Mouse (Mus musculus) adrenal gland, postnatal 14 days (tissue): ENCODE data around the gene Mtrex. TPM values are rescaled to one million over a fixed set of nuclear protein-coding genes. Genes with fewer than 3 reads are reported as not detected.
A peak's percentile ranks its signal among the peaks of the same experiment; 100 is the strongest.

Experiments
- DNase-seq: peaks from one replicate; pipeline ENCODE4 v3.0.0; 2021; ENCODE audit warnings: mixed read lengths
- long read RNA-seq, 2 experiments: library from polyadenylated mRNA; stranded (forward); transcript quantifications; one replicate each; pipeline ENCODE4 v2.0.0; 2021
- total RNA-seq: library from RNA; stranded (reverse); gene quantifications from 2 replicates; pipeline ENCODE4 v1.2.3, GENCODE M21; 2021

Mtrex gene
- 39.6 and 45.3 TPM in 2 replicates for total RNA-seq
- long read RNA-seq, experiment 1, transcript Mtrex-201 (27 exons, 3,689 nt), result major isoform, 35 of 39 reads
- long read RNA-seq, experiment 1, partial matches to known transcripts, result 2 of 39 reads
- long read RNA-seq, experiment 1, other reads (novel, unspliced or antisense), result 2 of 39 reads
- long read RNA-seq, experiment 2, transcript Mtrex-201 (27 exons, 3,689 nt), result major isoform, 30 of 33 reads
- long read RNA-seq, experiment 2, partial matches to known transcripts, result 2 of 33 reads
- long read RNA-seq, experiment 2, other reads (novel, unspliced or antisense), result 1 of 33 reads

GRCm38 (mm10) chr13:112927287-112928001, at the start of gene Mtrex, which contains the start of gene Dhx29:
Gene Mtrex, minus strand, starts transcription at chr13:112927398.
Gene Dhx29, plus strand, starts transcription at chr13:112927454.
- peak; percentile 100 for DNase-seq

- no peak for DNase-seq
These were observed 49.5 kb upstream of the Mtrex start for GRCm38 (mm10) chr13:112976720-112977119.

- no peak for DNase-seq
These were observed 40.1 kb upstream of the Mtrex start for GRCm38 (mm10) chr13:112967267-112967666.

GRCm38 (mm10) chr13:112964421-112964820, 37.2 kb upstream of the Mtrex start:
- DNase-seq, result no peak

- no peak for DNase-seq
These were observed 35.9 kb upstream of the Mtrex start for GRCm38 (mm10) chr13:112963081-112963480.

GRCm38 (mm10) chr13:112954067-112954466, 26.9 kb upstream of the Mtrex start:
- DNase-seq, result no peak

GRCm38 (mm10) chr13:112945900-112946299, 18.7 kb upstream of the Mtrex start:
- DNase-seq, result no peak

GRCm38 (mm10) chr13:112945312-112945711, 18.1 kb upstream of the Mtrex start:
- no peak for DNase-seq

GRCm38 (mm10) chr13:112941879-112942330, 14.7 kb upstream of the Mtrex start:
- no peak for DNase-seq

- no peak for DNase-seq
These were observed 10.9 kb upstream of the Mtrex start for GRCm38 (mm10) chr13:112938130-112938529.

- peak; percentile 5 for DNase-seq
These were observed 955 bp upstream of the Mtrex start for GRCm38 (mm10) chr13:112928038-112928668.

GRCm38 (mm10) chr13:112926796-112927195, 402 bp downstream of the Mtrex start:
- peak; percentile 45 for DNase-seq

- no peak for DNase-seq
These were observed 1.2 kb downstream of the Mtrex start for GRCm38 (mm10) chr13:112925976-112926375.

GRCm38 (mm10) chr13:112925266-112925665, 1.9 kb downstream of the Mtrex start:
- DNase-seq, result no peak

- no peak for DNase-seq
These were observed 6.3 kb downstream of the Mtrex start for GRCm38 (mm10) chr13:112920906-112921305.

GRCm38 (mm10) chr13:112919141-112919865, 7.9 kb downstream of the Mtrex start:
- no peak for DNase-seq

GRCm38 (mm10) chr13:112910434-112910833, 16.8 kb downstream of the Mtrex start:
- DNase-seq, result no peak

GRCm38 (mm10) chr13:112909663-112910062, 17.5 kb downstream of the Mtrex start:
- peak; percentile 55 for DNase-seq

- no peak for DNase-seq
These were observed 25.0 kb downstream of the Mtrex start for GRCm38 (mm10) chr13:112902176-112902575.

GRCm38 (mm10) chr13:112887234-112887633, 40.0 kb downstream of the Mtrex start:
- no peak for DNase-seq

GRCm38 (mm10) chr13:112871500-112872266, 55.5 kb downstream of the Mtrex start:
- DNase-seq, result peak; percentile 49
